Mouse (Mus musculus) lung, embryonic 16.5 days (tissue): Measurements from ENCODE around the gene P2rx7. TPM values are rescaled to one million over a fixed set of nuclear protein-coding genes. Genes with fewer than 3 reads are reported as not detected.

Source experiments
- ATAC-seq: fragments of 200-750 bp; cut with Nextera tagmentation; 2 replicates; pipeline ENCODE4 v1.8.0; 2017; ENCODE audit warnings: low read depth, mild to moderate bottlenecking, moderate library complexity
- H3K27ac ChIP-seq: fragments of 300-500 bp; sonication (generic); 2 replicates; pipeline ENCODE4 v1.5.1; 2014; ENCODE audit warnings: mild to moderate bottlenecking, control low read depth, low read length
- H3K27me3 ChIP-seq: fragments of 300-500 bp; sonication (generic); 2 replicates; pipeline ENCODE4 v1.6.1; 2014; ENCODE audit warnings: low read depth, low read length, mixed read lengths; ENCODE audit not compliant: control insufficient read depth, insufficient read depth
- H3K36me3 ChIP-seq: fragments of 300-500 bp; sonication (generic); 2 replicates; pipeline ENCODE4 v1.6.1; 2014; ENCODE audit warnings: low read length; ENCODE audit not compliant: control insufficient read depth, insufficient read depth
- H3K4me1 ChIP-seq: fragments of 300-500 bp; sonication (generic); replicated peaks from 2 replicates; pipeline ENCODE4 v1.6.1; 2014; ENCODE audit warnings: low read length, mixed read lengths; ENCODE audit not compliant: control insufficient read depth, insufficient read depth
- H3K4me2 ChIP-seq: fragments of 300-500 bp; sonication (generic); 2 replicates; pipeline ENCODE4 v1.6.1; 2014; ENCODE audit warnings: low read depth, low read length, control low read depth
- H3K4me3 ChIP-seq: fragments of 300-500 bp; sonication (generic); 2 replicates; pipeline ENCODE4 v1.5.1; 2014; ENCODE audit warnings: mild to moderate bottlenecking, low read length, control low read depth
- H3K9ac ChIP-seq: fragments of 300-500 bp; sonication (generic); 2 replicates; pipeline ENCODE4 v1.6.1; 2014; ENCODE audit warnings: low read length, control low read depth
- H3K9me3 ChIP-seq: fragments of 300-500 bp; sonication (generic); 2 replicates; pipeline ENCODE4 v1.6.1; 2016; ENCODE audit warnings: low read length; ENCODE audit not compliant: control insufficient read depth
- WGBS: fragments of 180-500 bp; shearing (Covaris S2); extraction: QIAGEN DNeasy Blood & Tissue Kit; methylation state at CpG from one replicate; pipeline ENCODE4 v1.1.7; 2014; 5-methylcytosine and 5-hydroxymethylcytosine counted together
- polyA plus RNA-seq: library from polyadenylated mRNA; unstranded; fragments of >200 nt; fragmentation: Nextera tagmentation; extraction: Ambion mirVana; gene quantifications from 2 replicates; pipeline ENCODE4 v1.2.1, GENCODE M21; 2015

P2rx7 gene
- polyA plus RNA-seq, 1 experiment from 2014 or later = 4.2 TPM

- Histone ChIP-seq H3K27ac (no peak overlapping the region), H3K4me1 (no peaks in the 10 kb centered on the region), H3K36me3 (no peaks in the 10 kb centered on the region), H3K27me3 (no peaks in the 10 kb centered on the region), H3K4me3 (no peak overlapping the region), H3K9ac (no peak overlapping the region), H3K9me3 (no peaks in the 10 kb centered on the region), H3K4me2 (no peak overlapping the region)
- ATAC-seq = no peak
- 82% methylated on average over 5 of the region's 5 CpGs for WGBS
Measured at GRCm38 (mm10) chr5:122672298-122672697, 28.6 kb downstream of the P2rx7 start.

GRCm38 (mm10) chr5:122676002-122676401 is 32.3 kb downstream of the P2rx7 start:
- no peaks in the 10 kb centered on the region for H3K9me3 ChIP-seq
- no peaks in the 10 kb centered on the region for H3K4me1 ChIP-seq
- H3K9ac ChIP-seq = no peak overlapping the region
- no peaks in the 10 kb centered on the region for H3K27me3 ChIP-seq
- no peak overlapping the region for H3K27ac ChIP-seq
- H3K4me2 ChIP-seq = no peak overlapping the region
- no peak for ATAC-seq
- WGBS = 62% methylated on average over 8 of the region's 8 CpGs
- no peaks in the 10 kb centered on the region for H3K36me3 ChIP-seq
- no peak overlapping the region for H3K4me3 ChIP-seq

GRCm38 (mm10) chr5:122677983-122678382 is 34.3 kb downstream of the P2rx7 start:
- H3K9ac ChIP-seq = no peak overlapping the region
- H3K9me3 ChIP-seq = no peaks in the 10 kb centered on the region
- no peaks in the 10 kb centered on the region for H3K4me1 ChIP-seq
- no peaks in the 10 kb centered on the region for H3K36me3 ChIP-seq
- no peaks in the 10 kb centered on the region for H3K27me3 ChIP-seq
- H3K4me2 ChIP-seq = no peak overlapping the region
- H3K4me3 ChIP-seq = no peak overlapping the region
- H3K27ac ChIP-seq = no peak overlapping the region
- no peak for ATAC-seq
- WGBS = 77% methylated on average over 9 of the region's 9 CpGs

GRCm38 (mm10) chr5:122679881-122680280 is 36.2 kb downstream of the P2rx7 start:
- Histone ChIP-seq H3K4me2 (no peak overlapping the region), H3K9ac (no peak overlapping the region), H3K27me3 (no peaks in the 10 kb centered on the region), H3K27ac (no peak overlapping the region), H3K9me3 (no peaks in the 10 kb centered on the region), H3K36me3 (no peaks in the 10 kb centered on the region), H3K4me3 (no peak overlapping the region), H3K4me1 (no peaks in the 10 kb centered on the region)
- ATAC-seq = no peak
- 85% methylated on average over 8 of the region's 8 CpGs for WGBS

- no peak for ATAC-seq
- no peak overlapping the region for H3K9ac ChIP-seq
- H3K4me3 ChIP-seq = no peak overlapping the region
- H3K4me1 ChIP-seq = no peaks in the 10 kb centered on the region
- H3K27me3 ChIP-seq = no peaks in the 10 kb centered on the region
- 79% methylated on average over 12 of the region's 12 CpGs for WGBS
- H3K27ac ChIP-seq = no peak overlapping the region
- no peak overlapping the region for H3K4me2 ChIP-seq
- no peaks in the 10 kb centered on the region for H3K9me3 ChIP-seq
- no peaks in the 10 kb centered on the region for H3K36me3 ChIP-seq
Measured at GRCm38 (mm10) chr5:122681276-122681675, 37.6 kb downstream of the P2rx7 start.

- H3K4me2 ChIP-seq = no peak overlapping the region
- no peaks in the 10 kb centered on the region for H3K4me1 ChIP-seq
- WGBS = 62% methylated on average over 10 of the region's 10 CpGs
- no peaks in the 10 kb centered on the region for H3K36me3 ChIP-seq
- no peak overlapping the region for H3K9ac ChIP-seq
- H3K27me3 ChIP-seq = no peaks in the 10 kb centered on the region
- no peaks in the 10 kb centered on the region for H3K9me3 ChIP-seq
- no peak overlapping the region for H3K27ac ChIP-seq
- H3K4me3 ChIP-seq = no peak overlapping the region
- no peak for ATAC-seq
Measured at GRCm38 (mm10) chr5:122683926-122684325, 40.2 kb downstream of the P2rx7 start.

GRCm38 (mm10) chr5:122687391-122687790 is 43.7 kb downstream of the P2rx7 start:
- Histone ChIP-seq H3K27ac (no peak overlapping the region), H3K4me3 (no peak overlapping the region), H3K9me3 (no peaks in the 10 kb centered on the region), H3K4me1 (no peaks in the 10 kb centered on the region), H3K4me2 (no peak overlapping the region), H3K36me3 (no peaks in the 10 kb centered on the region), H3K27me3 (no peaks in the 10 kb centered on the region), H3K9ac (no peak overlapping the region)
- ATAC-seq = peak; percentile 26; the same call in 1 of the 2 replicates
- 64% methylated on average over 4 of the region's 4 CpGs for WGBS

- no peak overlapping the region for H3K4me3 ChIP-seq
- no peaks in the 10 kb centered on the region for H3K9me3 ChIP-seq
- H3K4me2 ChIP-seq = no peak overlapping the region
- H3K4me1 ChIP-seq = no peaks in the 10 kb centered on the region
- H3K36me3 ChIP-seq = no peaks in the 10 kb centered on the region
- no peak for ATAC-seq
- 78% methylated on average over 7 of the region's 7 CpGs for WGBS
- no peaks in the 10 kb centered on the region for H3K27me3 ChIP-seq
- H3K27ac ChIP-seq = no peak overlapping the region
- H3K9ac ChIP-seq = no peak overlapping the region
Measured at GRCm38 (mm10) chr5:122689153-122689552, 45.4 kb downstream of the P2rx7 start.

- H3K27me3 ChIP-seq = no peaks in the 10 kb centered on the region
- no peak for ATAC-seq
- H3K9ac ChIP-seq = no peak overlapping the region
- H3K9me3 ChIP-seq = no peaks in the 10 kb centered on the region
- no peak overlapping the region for H3K4me2 ChIP-seq
- no peak overlapping the region for H3K27ac ChIP-seq
- H3K36me3 ChIP-seq = no peaks in the 10 kb centered on the region
- 48% methylated on average over 6 of the region's 6 CpGs for whole genome bisulfite sequencing
- H3K4me3 ChIP-seq = no peak overlapping the region
- H3K4me1 ChIP-seq = no peaks in the 10 kb centered on the region
Measured at GRCm38 (mm10) chr5:122690486-122690885, 46.8 kb downstream of the P2rx7 start.
